Mouse (Mus musculus) 3T3-L1 (cell line): ENCODE measurements at regions not wholly inside any gene's neighbourhood (a gene's known extent, or its start where the extent isn't known, plus 50 kb on each side); places are given as distances from the start of the nearest gene placed in this dataset.

ENCODE experiments used
- DNase-seq: peaks from one replicate; pipeline ENCODE4 v3.0.0-alpha.2; 2015; ENCODE audit warnings: low read depth, low spot score

DNA sequence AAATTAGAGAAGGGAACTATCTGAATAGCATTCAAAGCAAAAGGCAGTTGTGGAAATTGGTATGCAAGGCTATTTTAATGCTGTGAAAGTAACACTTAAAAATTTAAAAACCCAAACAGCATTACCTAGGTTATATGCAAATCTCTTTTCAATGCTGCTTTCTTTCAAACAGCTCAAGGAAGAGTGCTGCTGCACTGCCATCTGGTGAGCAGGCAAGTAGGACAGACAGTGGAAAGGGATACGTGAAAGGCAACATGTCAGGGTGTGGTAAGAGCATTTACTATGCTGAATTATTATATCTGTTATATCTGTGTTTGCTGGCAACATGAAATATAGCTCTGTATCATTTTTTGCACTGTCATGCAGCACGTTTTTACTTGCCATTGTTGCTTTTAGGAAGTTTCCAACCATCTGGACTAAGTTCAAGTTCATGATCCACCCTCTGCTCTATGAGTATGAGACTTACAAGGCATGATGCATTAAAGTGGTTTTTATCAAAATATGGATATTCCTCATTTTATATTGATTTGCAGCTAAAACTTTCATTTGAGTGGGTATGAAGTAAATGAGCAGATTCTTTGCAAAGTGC, 1223.0 kb downstream of the Dnajb9 start:
- DNase-seq = peak; percentile 4

DNA sequence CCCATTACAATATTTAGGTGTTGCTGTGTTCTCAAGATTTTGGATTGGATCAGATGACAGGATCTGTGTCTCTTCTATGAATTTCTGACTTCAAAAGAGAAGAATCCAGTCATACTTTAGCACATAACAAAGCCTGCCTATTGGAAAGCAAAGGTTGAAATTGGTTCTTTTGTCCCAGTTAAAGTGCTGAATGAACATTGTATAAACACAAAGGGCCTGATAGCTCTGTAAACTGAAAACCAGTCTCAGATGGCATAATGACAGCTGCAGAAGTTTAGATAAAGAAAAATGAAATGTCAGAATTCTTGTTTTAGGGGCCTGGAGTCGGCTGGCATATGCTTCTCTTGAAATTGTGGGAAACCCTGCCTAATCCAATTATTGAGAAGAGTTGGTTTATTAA, 1223.6 kb downstream of the Dnajb9 start:
- DNase-seq = no peak

DNA sequence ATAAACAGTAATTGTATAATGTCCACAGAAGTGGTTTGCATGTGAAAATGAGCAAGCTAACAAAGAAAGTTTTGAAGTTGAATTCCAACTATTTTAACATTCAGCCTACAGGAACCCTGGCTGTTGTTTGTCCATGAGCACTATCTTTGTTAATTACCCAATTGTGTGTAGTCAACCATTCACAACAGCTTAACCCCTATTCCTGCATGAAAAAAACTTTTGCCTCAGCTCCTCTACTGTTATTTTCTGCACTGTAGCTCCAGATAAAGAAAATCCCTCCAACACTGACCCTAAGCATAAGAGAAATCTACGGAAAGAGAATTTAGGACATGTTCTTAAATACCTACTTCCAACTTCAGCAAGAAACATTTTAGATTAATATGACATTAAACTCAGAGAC, 1224.0 kb downstream of the Dnajb9 start:
- DNase-seq = no peak

DNA sequence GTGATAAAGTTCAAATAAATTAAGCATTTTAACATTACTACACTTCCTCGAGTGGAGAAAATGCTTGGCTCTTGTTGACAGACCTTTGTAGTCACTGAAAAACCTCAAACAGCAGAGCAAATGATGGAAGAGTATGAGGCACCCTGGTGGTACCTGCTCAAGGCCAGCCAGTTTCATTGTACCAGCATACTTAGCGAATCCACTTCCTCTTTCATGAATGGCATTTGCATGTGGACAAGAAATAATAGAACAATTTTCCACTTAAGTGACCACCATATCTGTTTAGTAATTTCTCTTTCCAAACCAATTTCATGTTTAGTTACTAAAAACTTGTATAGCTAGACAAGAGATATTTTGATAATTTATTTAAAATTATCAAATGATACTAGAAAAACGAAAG, 1231.3 kb downstream of the Dnajb9 start:
- DNase-seq = no peak

DNA sequence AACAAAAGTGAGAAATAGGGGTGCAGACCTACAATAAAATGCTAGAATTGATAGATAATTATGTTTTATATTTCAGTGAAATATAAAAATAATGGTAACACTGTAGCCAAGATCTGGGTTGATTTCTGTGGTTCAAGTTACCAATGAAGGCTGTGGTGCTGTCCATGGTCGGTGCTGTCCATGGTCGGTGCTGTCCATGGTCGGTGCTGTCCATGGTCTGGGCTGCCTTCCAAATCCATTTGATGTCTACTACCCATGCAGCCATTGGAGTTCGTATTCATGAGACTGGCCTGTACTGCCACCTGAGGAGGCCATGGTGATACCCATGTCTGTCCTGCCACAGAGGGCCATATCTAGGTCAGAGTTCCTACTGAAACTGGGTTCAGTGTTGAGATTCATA, 1237.4 kb downstream of the Dnajb9 start:
- peak; percentile 6 for DNase-seq

DNA sequence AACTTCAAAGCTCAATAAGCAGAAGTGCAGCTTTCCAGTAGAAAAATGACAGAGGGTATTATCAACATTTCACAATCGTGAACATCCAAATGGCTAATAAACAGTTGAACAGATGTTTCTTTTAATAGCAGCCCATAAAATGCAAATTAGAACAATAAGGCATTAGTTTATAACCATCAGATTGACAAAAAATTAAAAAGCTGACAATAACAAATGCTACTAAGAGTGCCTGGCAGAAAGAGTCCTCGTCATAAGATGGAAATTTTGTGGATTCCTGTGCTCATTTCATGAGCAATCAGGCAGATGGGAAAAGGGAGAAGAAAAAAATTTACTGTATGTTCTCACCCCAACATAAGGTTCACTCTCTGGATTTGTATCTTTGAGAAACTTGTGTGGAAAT, 1248.6 kb downstream of the Dnajb9 start:
- DNase-seq = no peak

DNA sequence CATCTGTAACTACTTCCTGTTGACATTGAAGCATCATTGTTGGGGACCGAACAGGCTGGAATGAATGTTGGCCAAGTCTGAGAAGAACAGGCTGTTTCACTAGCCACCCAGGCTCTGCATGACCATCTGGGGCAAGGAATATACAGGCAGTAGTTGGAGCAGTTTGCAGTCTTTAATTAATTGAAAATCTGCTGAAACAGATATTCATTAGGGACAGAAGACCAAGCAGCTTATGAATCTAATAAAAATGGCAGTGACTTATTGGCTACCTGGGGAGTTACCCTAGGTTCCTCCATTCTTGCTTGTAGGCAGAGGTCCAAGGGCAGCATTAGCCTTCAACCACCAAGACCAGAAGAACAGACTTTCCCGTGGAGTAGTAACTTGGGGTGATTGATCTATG, 1262.2 kb downstream of the Dnajb9 start:
- DNase-seq = no peak

DNA sequence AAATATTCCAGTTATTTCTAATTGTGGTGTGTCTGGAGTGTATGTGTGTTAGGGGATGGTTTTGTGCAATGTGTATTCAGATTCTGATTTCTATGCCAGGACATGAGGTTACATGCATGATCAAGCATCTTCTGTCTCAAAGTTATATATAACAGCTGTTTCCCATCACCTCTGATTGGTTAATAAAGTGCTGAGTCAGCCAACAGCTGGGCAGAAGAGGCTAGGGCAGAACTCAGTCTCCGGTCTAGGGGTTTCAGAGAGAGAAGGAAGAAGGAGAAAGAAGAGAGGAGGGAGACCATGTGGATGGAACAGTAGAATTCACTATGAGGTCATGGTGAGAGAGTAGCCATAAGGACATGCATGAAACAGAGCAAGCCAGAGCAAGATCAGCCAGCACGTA, 1295.8 kb downstream of the Dnajb9 start:
- no peak for DNase-seq
